Mouse (Mus musculus): ENCODE data around the gene Pdss2.
"Not testable (repeated sequence)": the region's sequence is repeated elsewhere in the genome, so short reads cannot be mapped to it uniquely, and the experiment has no call there.

Pdss2 gene

DNA sequence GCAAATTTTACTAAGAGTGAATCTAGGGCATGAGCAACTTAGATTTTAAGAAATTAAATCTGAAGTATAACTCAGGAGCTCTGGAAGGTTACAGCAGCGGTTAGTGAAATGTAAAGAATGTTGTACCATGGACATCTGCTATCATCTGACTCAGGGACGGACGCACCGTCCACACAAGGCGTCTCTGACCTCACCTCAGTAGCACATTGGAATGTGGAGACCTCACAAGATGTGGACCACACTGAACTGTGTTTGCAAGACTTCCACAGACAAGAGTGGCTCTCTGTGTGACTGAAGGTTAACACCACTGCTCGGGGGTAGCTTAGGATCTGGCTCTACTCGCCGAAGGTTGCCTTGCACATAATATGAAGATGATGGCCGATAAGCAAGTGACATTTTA lies 151.7 kb downstream of the Pdss2 start:
- in situ Hi-C loops (cut with MboI, MseI), result loop anchor here in 1 of 2 experiments (10.0 kb wide), 1 partner anchor 158 kb away; no protein-coding TSS in a partner anchor

DNA sequence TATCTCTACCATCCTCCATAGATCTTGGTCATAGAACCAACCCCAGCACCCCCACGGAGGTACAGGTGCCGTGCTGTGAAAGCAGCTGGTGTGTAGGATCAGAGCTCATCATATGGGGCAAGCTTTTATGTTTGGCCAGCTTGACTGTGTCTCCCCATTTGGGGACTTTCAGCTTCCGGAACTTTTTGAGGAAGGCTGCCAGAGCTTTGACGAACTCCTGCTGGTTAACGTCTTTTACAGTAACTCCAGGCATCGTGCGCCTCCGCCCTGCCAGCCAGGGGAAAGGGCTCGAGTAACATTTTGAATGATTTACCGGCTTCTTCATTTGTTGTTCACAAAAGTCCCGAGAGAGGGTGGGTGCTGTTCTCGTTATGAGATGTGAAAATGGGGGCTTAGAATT lies 152.4 kb downstream of the Pdss2 start:
- in situ Hi-C loops (cut with MboI, MseI), result loop anchor here in 1 of 2 experiments (10.0 kb wide), 1 partner anchor 159 kb away; no protein-coding TSS in a partner anchor

GRCm38 (mm10) chr10:43375286-43375685 lies 154.0 kb downstream of the Pdss2 start:
- in situ Hi-C loops (cut with MboI, MseI), result loop anchor here (5.0 to 10.0 kb wide), 2 partner anchors 160 to 163 kb away; no protein-coding TSS in a partner anchor

- in situ Hi-C loops (cut with MboI, MseI), result loop anchor here (5.0 to 10.0 kb wide), 2 partner anchors 162 to 164 kb away; no protein-coding TSS in a partner anchor
Measured at GRCm38 (mm10) chr10:43376749-43377148, 155.5 kb downstream of the Pdss2 start.

DNA sequence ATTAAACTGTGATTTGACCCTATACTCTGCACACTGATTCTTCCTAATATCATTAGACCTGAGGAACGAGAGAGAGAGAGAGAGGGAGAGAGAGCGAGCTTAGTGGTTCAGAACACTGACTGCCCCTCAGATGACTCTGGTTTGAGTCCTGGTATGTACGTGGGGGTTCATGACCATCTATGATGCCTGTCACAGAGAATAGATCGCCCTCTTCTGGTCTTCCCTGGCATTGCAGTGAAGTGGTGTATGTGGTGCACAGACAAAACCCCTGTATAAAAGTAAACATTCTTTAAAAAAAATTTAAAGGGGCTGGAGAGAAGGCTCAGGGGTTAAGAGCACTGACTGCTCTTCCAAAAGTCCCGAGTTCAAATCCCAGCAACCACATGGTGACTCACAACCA lies 157.0 kb downstream of the Pdss2 start:
- in situ Hi-C loops (cut with MboI, MseI), result loop anchor here (5.0 to 10.0 kb wide), 2 partner anchors 163 to 166 kb away; no protein-coding TSS in a partner anchor

- in situ Hi-C loops (cut with MboI, MseI), result loop anchor here (5.0 to 10.0 kb wide), 2 partner anchors 164 to 167 kb away; no protein-coding TSS in a partner anchor
Measured at GRCm38 (mm10) chr10:43378732-43379644, 157.7 kb downstream of the Pdss2 start.

- in situ Hi-C loops (cut with MboI, MseI), result no loop called here
Measured at GRCm38 (mm10) chr10:43382660-43383059, 161.4 kb downstream of the Pdss2 start.

DNA sequence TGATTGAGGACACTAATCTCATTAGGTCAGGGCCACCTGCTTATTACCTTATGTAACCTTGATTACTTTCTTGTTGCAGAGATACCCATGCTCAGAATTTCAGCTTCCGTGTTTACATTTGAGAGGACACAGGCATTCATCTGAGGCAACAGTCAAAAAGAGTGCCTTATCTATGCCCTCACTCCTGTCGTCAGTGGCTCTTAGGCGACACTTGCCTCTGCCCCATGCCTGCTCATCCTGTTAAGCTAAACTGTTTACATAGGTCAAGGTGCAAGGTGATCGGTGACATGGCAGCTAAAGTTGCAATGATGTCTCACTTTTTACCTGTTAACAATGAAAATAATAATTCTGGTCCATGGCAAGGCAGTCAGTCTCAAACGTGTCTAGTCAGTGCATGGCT lies 163.3 kb downstream of the Pdss2 start:
- in situ Hi-C loops (cut with MboI, MseI), result no loop called here

DNA sequence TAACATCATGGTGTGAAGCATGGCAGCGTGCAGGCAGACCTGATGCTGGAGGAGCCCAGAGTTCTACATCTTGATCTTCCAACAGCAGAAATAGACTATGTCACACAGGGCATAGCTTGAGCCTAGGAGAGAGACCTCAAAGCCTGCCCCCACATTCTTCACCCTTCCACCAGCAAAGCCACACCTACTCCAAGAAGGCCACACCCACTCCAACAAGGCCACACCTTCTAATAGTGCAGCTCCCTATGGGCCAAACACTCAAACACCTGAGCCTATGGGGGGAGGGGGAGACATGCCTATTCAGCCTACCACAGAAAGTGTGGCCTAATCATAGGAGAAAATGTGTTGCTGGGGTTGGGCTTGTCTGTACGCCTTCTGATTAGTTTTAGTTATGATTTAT lies 171.6 kb downstream of the Pdss2 start:
- in situ Hi-C loops (cut with MboI, MseI), result no loop called here

GRCm38 (mm10) chr10:43393818-43394217 lies 172.5 kb downstream of the Pdss2 start:
- in situ Hi-C loops (cut with MboI, MseI), result no loop called here

DNA sequence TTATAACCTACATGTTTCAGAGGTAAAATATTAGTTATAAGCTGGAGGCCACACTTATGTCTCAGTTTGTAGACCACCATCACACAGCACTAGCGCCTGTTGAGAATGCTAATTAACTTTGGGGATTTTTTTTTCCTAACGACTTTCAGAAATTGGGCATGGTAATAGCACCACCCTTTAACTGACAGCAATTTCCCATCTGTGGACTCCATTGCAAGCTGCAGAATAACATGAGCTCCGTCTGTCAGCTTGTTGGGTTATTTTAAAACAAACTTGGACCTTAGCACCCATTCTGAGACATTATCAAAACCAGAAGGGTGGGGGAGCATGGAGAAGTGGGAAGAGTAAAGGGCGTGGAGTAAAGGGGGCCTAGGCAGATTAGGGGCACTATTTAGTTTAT lies 174.5 kb downstream of the Pdss2 start:
- in situ Hi-C loops (cut with MboI, MseI), result no loop called here

GRCm38 (mm10) chr10:43399596-43400316 lies 178.5 kb downstream of the Pdss2 start:
- in situ Hi-C loops (cut with MboI, MseI), result no loop called here

DNA sequence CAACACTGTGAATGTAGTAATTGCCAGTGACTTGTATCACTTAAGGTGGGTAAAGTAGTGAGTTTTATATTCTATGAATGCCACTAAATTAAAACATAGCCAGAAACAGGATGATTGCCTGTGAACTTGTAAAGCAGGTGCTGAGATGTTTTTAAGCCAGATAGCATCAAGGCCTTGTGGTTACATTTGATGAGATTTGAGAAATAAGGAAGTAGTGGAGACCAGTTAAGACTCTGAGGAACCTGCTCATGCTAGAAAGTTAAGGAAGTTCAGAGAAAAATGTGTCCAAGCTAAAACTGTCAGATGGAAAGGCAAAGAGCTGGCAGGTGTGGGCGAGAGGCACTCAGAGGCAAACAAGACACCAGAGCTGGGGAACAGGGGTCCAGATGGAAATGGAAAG lies 184.8 kb downstream of the Pdss2 start:
- in situ Hi-C loops (cut with MboI, MseI), result no loop called here

- in situ Hi-C loops (cut with MboI, MseI), result no loop called here
Measured at GRCm38 (mm10) chr10:43406885-43407284, 185.6 kb downstream of the Pdss2 start.

GRCm38 (mm10) chr10:43409506-43410230 lies 188.4 kb downstream of the Pdss2 start:
- in situ Hi-C loops (cut with MboI, MseI), result no loop called here

GRCm38 (mm10) chr10:43411164-43411563 lies 189.9 kb downstream of the Pdss2 start:
- in situ Hi-C loops (cut with MboI, MseI), result not testable (repeated sequence)

GRCm38 (mm10) chr10:43417346-43417745 lies 196.1 kb downstream of the Pdss2 start:
- in situ Hi-C loops (cut with MboI, MseI), result no loop called here

- in situ Hi-C loops (cut with MboI, MseI), result no loop called here
Measured at GRCm38 (mm10) chr10:43420660-43421413, 199.6 kb downstream of the Pdss2 start.

- in situ Hi-C loops (cut with MboI, MseI), result no loop called here
Measured at GRCm38 (mm10) chr10:43422061-43422770, 200.9 kb downstream of the Pdss2 start.

GRCm38 (mm10) chr10:43424545-43424944 lies 203.3 kb downstream of the Pdss2 start:
- in situ Hi-C loops (cut with MboI, MseI), result no loop called here

All from T-helper 17 cell (primary cell).